ENCODE assay signal across 8 mouse cellular contexts in the genomic region with DNA sequence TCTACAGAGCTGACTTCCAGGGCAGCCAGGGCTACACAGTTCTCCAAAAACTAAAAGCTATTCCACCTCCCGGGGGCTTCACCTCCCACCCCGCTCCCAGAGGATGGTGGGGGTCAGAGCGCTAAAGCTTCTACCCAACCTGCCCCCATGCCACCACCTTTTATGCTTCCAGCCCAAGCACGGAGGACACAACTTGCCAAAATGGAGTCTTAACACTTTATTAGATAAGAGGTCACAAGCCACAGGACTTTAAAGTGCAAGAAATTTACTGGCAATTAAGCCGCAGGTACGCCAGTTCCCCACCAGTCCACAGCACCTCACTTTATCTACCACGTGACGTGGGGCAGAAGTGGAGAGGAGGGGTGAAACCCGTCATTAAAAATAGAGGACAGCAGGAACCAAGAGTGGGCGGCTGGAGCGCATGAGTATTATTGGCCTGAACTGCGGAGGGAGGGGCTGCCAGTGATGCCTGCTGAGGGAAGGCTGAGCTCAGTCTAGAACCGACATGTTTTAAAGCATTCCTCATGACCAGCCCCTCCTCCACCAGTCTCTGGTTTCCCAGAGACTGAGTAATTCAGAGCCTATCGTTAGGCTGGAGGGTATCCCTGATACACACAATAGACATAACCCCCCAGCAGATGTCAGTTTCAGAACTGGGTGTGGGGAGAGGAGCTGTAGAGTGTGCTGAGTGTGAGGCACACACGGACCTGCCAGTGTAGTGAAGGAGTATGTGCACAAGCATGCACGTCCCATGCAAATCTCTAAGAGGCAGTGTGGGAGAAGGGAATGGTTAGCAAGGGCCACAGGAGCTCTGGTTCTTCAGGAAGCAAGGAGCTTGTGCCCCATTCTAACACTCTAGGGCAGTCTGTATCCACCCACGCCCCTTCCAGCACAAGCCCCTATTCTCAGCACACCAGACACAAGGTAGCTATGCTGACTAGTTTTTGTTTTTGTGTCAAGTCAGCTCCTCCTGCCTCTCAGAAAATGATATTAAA. TPM values are rescaled to one million over a fixed set of nuclear protein-coding genes. Genes with fewer than 3 reads are reported as not detected.
DNase-seq lines count a peak whose midpoint lies in the region; ATAC-seq and TF ChIP-seq lines count a peak whose summit lies in the region.

No protein-coding gene starts in this region.

- peak; percentile 53 for DNase-seq in cerebellum, adult 11 months
- DNase-seq in lung, postnatal 4 days: peak; percentile 23 to 38
- no peak for DNase-seq in lung, adult 18-20 months
- no peak for DNase-seq in spleen, postnatal 10 days (ENCODE audit: low spot score in 2 of 2)
- no peak for DNase-seq in thymus, adult 2 months

- TF ChIP-seq POLR2A in thymus, adult 2 months (IDR thresholded peaks at IDR 0.05; ENCODE audit: control insufficient read depth, extremely low read depth, insufficient read depth, low read length, poor library complexity): no peak

- no peak for ATAC-seq in cerebellum, adult (ENCODE audit: insufficient number of reproducible peaks, low FRiP score, low TSS enrichment)
- ATAC-seq in intestine, embryonic 16.5 days: no peak
- ATAC-seq in stomach, embryonic 15.5 days (ENCODE audit: insufficient read depth, low FRiP score, low read depth): no peak

- H3K27ac ChIP-seq in intestine, embryonic 16.5 days (ENCODE audit: low read length): peak overlapping the region; percentile 88
- peak overlapping the region; percentile 93 for H3K27ac ChIP-seq in stomach, embryonic 15.5 days
- H3K27ac ChIP-seq in thymus, adult 2 months (ENCODE audit: control insufficient read depth, insufficient read depth, low read length): no peak overlapping the region

- peaks cover 25% of the 10 kb centered on the region for H3K4me1 ChIP-seq in intestine, embryonic 16.5 days (ENCODE audit: control insufficient read depth, insufficient read depth, low read length)
- H3K4me1 ChIP-seq in stomach, embryonic 15.5 days: peaks cover 29% of the 10 kb centered on the region
- peaks cover 28% of the 10 kb centered on the region for H3K4me1 ChIP-seq in thymus, adult 2 months (replicated peaks; ENCODE audit: control insufficient read depth, insufficient read depth, low read length)

- no peaks in the 10 kb centered on the region for H3K36me3 ChIP-seq in intestine, embryonic 16.5 days (ENCODE audit: control insufficient read depth, insufficient read depth, low read length)
- H3K36me3 ChIP-seq in stomach, embryonic 15.5 days: peaks cover 11% of the 10 kb centered on the region; the same call in 1 of the 2 replicates
- H3K36me3 ChIP-seq in thymus, adult 2 months (ENCODE audit: control insufficient read depth, insufficient read depth, low read length): no peaks in the 10 kb centered on the region; the same call in 1 of the 2 replicates

- no peaks in the 10 kb centered on the region for H3K27me3 ChIP-seq in intestine, embryonic 16.5 days (replicated peaks; ENCODE audit: control insufficient read depth, insufficient read depth, low read length)
- H3K27me3 ChIP-seq in stomach, embryonic 15.5 days (replicated peaks): no peaks in the 10 kb centered on the region
- no peaks in the 10 kb centered on the region for H3K27me3 ChIP-seq in thymus, adult 2 months (ENCODE audit: control insufficient read depth, insufficient read depth, low read length)

- H3K4me2 ChIP-seq in intestine, embryonic 16.5 days (ENCODE audit: low read depth, low read length): no peak overlapping the region
- H3K4me2 ChIP-seq in stomach, embryonic 15.5 days: no peak overlapping the region

- no peak for TF ChIP-seq CTCF in thymus, adult 2 months (IDR thresholded peaks at IDR 0.05; ENCODE audit: borderline replicate concordance, control insufficient read depth, extremely low read depth, insufficient read depth, low read length, poor library complexity)

- 62% methylated on average over 17 of the region's 17 CpGs for WGBS in intestine, embryonic 16.5 days
- whole genome bisulfite sequencing in stomach, embryonic 15.5 days: 51% methylated on average over 17 of the region's 17 CpGs
- 94% methylated on average over 17 of the region's 17 CpGs for WGBS in thymus, adult 2 months

- H3K9me3 ChIP-seq in intestine, embryonic 16.5 days (ENCODE audit: control insufficient read depth, low read length): no peaks in the 10 kb centered on the region
- H3K9me3 ChIP-seq in stomach, embryonic 15.5 days: no peaks in the 10 kb centered on the region

- H3K9ac ChIP-seq in intestine, embryonic 16.5 days (ENCODE audit: low read depth, low read length): no peak overlapping the region
- no peak overlapping the region for H3K9ac ChIP-seq in stomach, embryonic 15.5 days

- H3K4me3 ChIP-seq in intestine, embryonic 16.5 days (ENCODE audit: low read length): no peak overlapping the region
- H3K4me3 ChIP-seq in stomach, embryonic 15.5 days (replicated peaks): no peak overlapping the region
- no peak overlapping the region for H3K4me3 ChIP-seq in thymus, adult 2 months (ENCODE audit: control insufficient read depth, insufficient read depth, low read length)

RNA-seq across cellular contexts. Expression of gene Ccr10, which starts 16.0 kb away (rescaled TPM):
- 0.20 and 0.29 TPM in 2 replicates for polyA plus RNA-seq in intestine, embryonic 16.5 days (2015; fragmentation: Nextera tagmentation; extraction: Ambion mirVana)
- polyA plus RNA-seq in stomach, embryonic 15.5 days (2015; fragmentation: Nextera tagmentation; extraction: Ambion mirVana): 0.19 and 0.34 TPM in 2 replicates
- polyA plus RNA-seq in thymus, adult 2 months (2012; rRNA removed): 2.9 and 3.9 TPM in 2 replicates

RNA-seq across cellular contexts. Expression of gene Plekhh3, which starts 20.1 kb away (rescaled TPM):
- 9.2 and 10.1 TPM in 2 replicates for polyA plus RNA-seq in intestine, embryonic 16.5 days (2015; fragmentation: Nextera tagmentation; extraction: Ambion mirVana)
- 19.7 and 23.5 TPM in 2 replicates for polyA plus RNA-seq in stomach, embryonic 15.5 days (2015; fragmentation: Nextera tagmentation; extraction: Ambion mirVana)
- polyA plus RNA-seq in thymus, adult 2 months (2012; rRNA removed): 11.9 and 12.1 TPM in 2 replicates

RNA-seq across cellular contexts. Expression of gene Cntnap1, which starts 20.9 kb away (rescaled TPM):
- polyA plus RNA-seq in intestine, embryonic 16.5 days (2015; fragmentation: Nextera tagmentation; extraction: Ambion mirVana): 0.86 and 0.87 TPM in 2 replicates
- polyA plus RNA-seq in stomach, embryonic 15.5 days (2015; fragmentation: Nextera tagmentation; extraction: Ambion mirVana): 2.0 and 2.6 TPM in 2 replicates
- polyA plus RNA-seq in thymus, adult 2 months (2012; rRNA removed): 4.5 and 5.3 TPM in 2 replicates

RNA-seq across cellular contexts. Expression of gene Ezh1, which starts 35.1 kb away (rescaled TPM):
- polyA plus RNA-seq in intestine, embryonic 16.5 days (2015; fragmentation: Nextera tagmentation; extraction: Ambion mirVana): 16.2 and 18.8 TPM in 2 replicates
- polyA plus RNA-seq in stomach, embryonic 15.5 days (2015; fragmentation: Nextera tagmentation; extraction: Ambion mirVana): 14.9 and 16.7 TPM in 2 replicates
- 38.8 and 43.3 TPM in 2 replicates for polyA plus RNA-seq in thymus, adult 2 months (2012; rRNA removed)

RNA-seq across cellular contexts. Expression of gene Tubg2, which starts 35.5 kb away (rescaled TPM):
- 3.9 and 4.2 TPM in 2 replicates for polyA plus RNA-seq in intestine, embryonic 16.5 days (2015; fragmentation: Nextera tagmentation; extraction: Ambion mirVana)
- polyA plus RNA-seq in stomach, embryonic 15.5 days (2015; fragmentation: Nextera tagmentation; extraction: Ambion mirVana): 3.4 and 3.8 TPM in 2 replicates
- 2.6 and 3.3 TPM in 2 replicates for polyA plus RNA-seq in thymus, adult 2 months (2012; rRNA removed)

Comparison
In these comparisons a context has a peak if more than half of its experiments do, and no peak if none do; other contexts are left out.
1. DNase-seq: peak in cerebellum, adult 11 months (single experiment) and lung, postnatal 4 days (2 of 2); none in lung, adult 18-20 months (0 of 2), spleen, postnatal 10 days (0 of 2) and thymus, adult 2 months (single experiment).